Mouse (Mus musculus) midbrain, embryonic 11.5 days (tissue): ENCODE data around the gene Nr4a3. TPM values are rescaled to one million over a fixed set of nuclear protein-coding genes. Genes with fewer than 3 reads are reported as not detected.
A peak's percentile ranks its signal among the peaks of the same experiment; 100 is the strongest.

Experiments used
- ATAC-seq: fragments of 200-750 bp; cut with Nextera tagmentation; 2 replicates; pipeline ENCODE4 v1.8.0; 2017; ENCODE audit warnings: moderate TSS enrichment, moderate library complexity; ENCODE audit not compliant: low FRiP score
- DNase-seq: peaks from one replicate; pipeline ENCODE4 v3.0.0; 2015; ENCODE audit warnings: low spot score; ENCODE audit errors: missing footprints
- H3K27ac ChIP-seq: fragments of 300-500 bp; sonication (generic); 2 replicates; pipeline ENCODE4 v1.5.1; 2014; ENCODE audit warnings: low read depth, low read length
- H3K27me3 ChIP-seq: fragments of 300-500 bp; sonication (generic); 2 replicates; pipeline ENCODE4 v1.6.1; 2014; ENCODE audit warnings: mild to moderate bottlenecking, low read length, moderate library complexity, mixed read lengths; ENCODE audit not compliant: control insufficient read depth, insufficient read depth
- H3K36me3 ChIP-seq: fragments of 300-500 bp; sonication (generic); 2 replicates; pipeline ENCODE4 v1.6.1; 2014; ENCODE audit warnings: mild to moderate bottlenecking, low read length, moderate library complexity, mixed read lengths; ENCODE audit not compliant: control insufficient read depth, insufficient read depth
- H3K4me1 ChIP-seq: fragments of 300-500 bp; sonication (generic); 2 replicates; pipeline ENCODE4 v1.6.1; 2014; ENCODE audit warnings: low read length; ENCODE audit not compliant: control insufficient read depth, insufficient read depth
- H3K4me2 ChIP-seq: fragments of 300-500 bp; sonication (generic); 2 replicates; pipeline ENCODE4 v1.6.1; 2014; ENCODE audit warnings: mild to moderate bottlenecking, moderate library complexity
- H3K4me3 ChIP-seq: fragments of 300-500 bp; sonication (generic); 2 replicates; pipeline ENCODE4 v1.5.1; 2014; ENCODE audit warnings: low read depth, low read length
- H3K9ac ChIP-seq: fragments of 300-500 bp; sonication (generic); 2 replicates; pipeline ENCODE4 v1.6.1; 2014; ENCODE audit warnings: low read length
- H3K9me3 ChIP-seq: fragments of 300-500 bp; sonication (generic); 2 replicates; pipeline ENCODE4 v1.6.1; 2016; ENCODE audit warnings: low read length; ENCODE audit not compliant: control insufficient read depth
- WGBS: fragments of 180-500 bp; shearing (Covaris S2); extraction: QIAGEN DNeasy Blood & Tissue Kit; methylation state at CpG from one replicate; pipeline ENCODE4 v1.1.7; 2014; 5-methylcytosine and 5-hydroxymethylcytosine counted together
- polyA plus RNA-seq: library from polyadenylated mRNA; unstranded; fragments of >200 nt; fragmentation: Nextera tagmentation; extraction: Ambion mirVana; gene quantifications from 2 replicates; pipeline ENCODE4 v1.2.1, GENCODE M21; 2014

Gene Nr4a3
- polyA plus RNA-seq, 1 experiment from 2014 or later, result 0.77 TPM

- no peaks in the 10 kb centered on the region for H3K27me3 ChIP-seq
- H3K36me3 ChIP-seq, result no peaks in the 10 kb centered on the region
- H3K9me3 ChIP-seq, result no peaks in the 10 kb centered on the region
- H3K4me2 ChIP-seq, result no peak overlapping the region
- H3K4me3 ChIP-seq, result no peak overlapping the region
- DNase-seq (peak; percentile 86), ATAC-seq (peak; percentile 78)
- peaks cover 15% of the 10 kb centered on the region for H3K4me1 ChIP-seq
- H3K27ac ChIP-seq, result peak overlapping the region; percentile 28; the same call in 1 of the 2 replicates
- H3K9ac ChIP-seq, result no peak overlapping the region
- 34% methylated on average over 8 of the region's 8 CpGs for WGBS
Measured at GRCm38 (mm10) chr4:48079285-48080039, 34.5 kb downstream of the Nr4a3 start.

GRCm38 (mm10) chr4:48083452-48083851 is 38.5 kb downstream of the Nr4a3 start:
- WGBS, result 92% methylated on average over 4 of the region's 4 CpGs
- H3K27ac ChIP-seq, result no peak overlapping the region
- H3K4me3 ChIP-seq, result no peak overlapping the region
- no peak overlapping the region for H3K9ac ChIP-seq
- H3K27me3 ChIP-seq, result no peaks in the 10 kb centered on the region
- no peaks in the 10 kb centered on the region for H3K36me3 ChIP-seq
- ATAC-seq, result no peak
- no peak for DNase-seq
- no peak overlapping the region for H3K4me2 ChIP-seq
- H3K4me1 ChIP-seq, result peaks cover 12% of the 10 kb centered on the region
- no peaks in the 10 kb centered on the region for H3K9me3 ChIP-seq

- no peaks in the 10 kb centered on the region for H3K36me3 ChIP-seq
- ATAC-seq (no peak), DNase-seq (no peak)
- H3K4me2 ChIP-seq, result no peak overlapping the region
- H3K4me3 ChIP-seq, result no peak overlapping the region
- no peaks in the 10 kb centered on the region for H3K27me3 ChIP-seq
- WGBS, result 70% methylated on average over 6 of the region's 6 CpGs
- H3K27ac ChIP-seq, result no peak overlapping the region
- H3K9ac ChIP-seq, result no peak overlapping the region
- H3K4me1 ChIP-seq, result no peaks in the 10 kb centered on the region
- no peaks in the 10 kb centered on the region for H3K9me3 ChIP-seq
Measured at GRCm38 (mm10) chr4:48086609-48087008, 41.7 kb downstream of the Nr4a3 start.

GRCm38 (mm10) chr4:48087497-48087896 is 42.5 kb downstream of the Nr4a3 start:
- Histone ChIP-seq H3K27ac (no peak overlapping the region), H3K9me3 (no peaks in the 10 kb centered on the region), H3K36me3 (no peaks in the 10 kb centered on the region), H3K9ac (no peak overlapping the region), H3K4me1 (no peaks in the 10 kb centered on the region), H3K4me3 (no peak overlapping the region), H3K27me3 (no peaks in the 10 kb centered on the region), H3K4me2 (no peak overlapping the region)
- 84% methylated on average over 6 of the region's 6 CpGs for WGBS
- no peak for DNase-seq
- ATAC-seq, result no peak

GRCm38 (mm10) chr4:48093221-48093620 is 48.3 kb downstream of the Nr4a3 start:
- H3K4me3 ChIP-seq, result no peak overlapping the region
- WGBS, result 77% methylated on average over 3 of the region's 3 CpGs
- no peak for DNase-seq
- no peaks in the 10 kb centered on the region for H3K9me3 ChIP-seq
- no peak overlapping the region for H3K4me2 ChIP-seq
- no peak for ATAC-seq
- no peaks in the 10 kb centered on the region for H3K27me3 ChIP-seq
- H3K36me3 ChIP-seq, result no peaks in the 10 kb centered on the region
- no peaks in the 10 kb centered on the region; the same call in 1 of the 2 replicates for H3K4me1 ChIP-seq
- H3K27ac ChIP-seq, result no peak overlapping the region
- no peak overlapping the region for H3K9ac ChIP-seq

- no peaks in the 10 kb centered on the region for H3K27me3 ChIP-seq
- no peaks in the 10 kb centered on the region for H3K36me3 ChIP-seq
- H3K9me3 ChIP-seq, result no peaks in the 10 kb centered on the region
- H3K4me2 ChIP-seq, result no peak overlapping the region
- H3K4me3 ChIP-seq, result no peak overlapping the region
- no peak overlapping the region for H3K9ac ChIP-seq
- peak; percentile 56 for DNase-seq
- 88% methylated on average over 8 of the region's 8 CpGs for whole genome bisulfite sequencing
- no peaks in the 10 kb centered on the region for H3K4me1 ChIP-seq
- no peak for ATAC-seq
- H3K27ac ChIP-seq, result no peak overlapping the region
Measured at GRCm38 (mm10) chr4:48100217-48100616, 55.3 kb downstream of the Nr4a3 start.

GRCm38 (mm10) chr4:48101981-48102380 is 57.0 kb downstream of the Nr4a3 start:
- Histone ChIP-seq H3K27ac (no peak overlapping the region), H3K4me2 (no peak overlapping the region), H3K36me3 (no peaks in the 10 kb centered on the region), H3K4me1 (no peaks in the 10 kb centered on the region), H3K4me3 (no peak overlapping the region), H3K9ac (no peak overlapping the region), H3K27me3 (no peaks in the 10 kb centered on the region), H3K9me3 (no peaks in the 10 kb centered on the region)
- ATAC-seq, result no peak
- no peak for DNase-seq
- WGBS, result 68% methylated on average over 2 of the region's 2 CpGs

- DNase-seq (peak; percentile 12), ATAC-seq (no peak)
- H3K4me3 ChIP-seq, result no peak overlapping the region
- H3K36me3 ChIP-seq, result no peaks in the 10 kb centered on the region
- no peaks in the 10 kb centered on the region for H3K27me3 ChIP-seq
- no peak overlapping the region for H3K4me2 ChIP-seq
- no peaks in the 10 kb centered on the region for H3K9me3 ChIP-seq
- WGBS, result 76% methylated on average over 5 of the region's 5 CpGs
- H3K9ac ChIP-seq, result no peak overlapping the region
- H3K27ac ChIP-seq, result no peak overlapping the region
- no peaks in the 10 kb centered on the region for H3K4me1 ChIP-seq
Measured at GRCm38 (mm10) chr4:48105387-48105786, 60.4 kb downstream of the Nr4a3 start.

- H3K4me2 ChIP-seq, result no peak overlapping the region
- H3K27ac ChIP-seq, result no peak overlapping the region
- no peaks in the 10 kb centered on the region for H3K4me1 ChIP-seq
- no peaks in the 10 kb centered on the region for H3K36me3 ChIP-seq
- no peak for ATAC-seq
- H3K9ac ChIP-seq, result no peak overlapping the region
- WGBS, result 89% methylated on average over 6 of the region's 6 CpGs
- H3K4me3 ChIP-seq, result no peak overlapping the region
- H3K9me3 ChIP-seq, result no peaks in the 10 kb centered on the region
- no peak for DNase-seq
- no peaks in the 10 kb centered on the region for H3K27me3 ChIP-seq
Measured at GRCm38 (mm10) chr4:48107086-48107485, 62.1 kb downstream of the Nr4a3 start.
